Mouse (Mus musculus) intestine, postnatal 0 days (tissue): ENCODE results near the gene Gkn2. TPM values are rescaled to one million over a fixed set of nuclear protein-coding genes. Genes with fewer than 3 reads are reported as not detected.

Experiments
- ATAC-seq: fragments of 200-750 bp; cut with Nextera tagmentation; 2 replicates; pipeline ENCODE4 v1.8.0; 2017; ENCODE audit warnings: mild to moderate bottlenecking, moderate TSS enrichment, moderate library complexity
- H3K27ac ChIP-seq: fragments of 300-500 bp; sonication (generic); 2 replicates; pipeline ENCODE4 v1.5.1; 2014; ENCODE audit warnings: mild to moderate bottlenecking, low read depth, low read length, moderate library complexity
- H3K27me3 ChIP-seq: fragments of 300-500 bp; sonication (generic); replicated peaks from 2 replicates; pipeline ENCODE4 v1.6.1; 2014; ENCODE audit warnings: low read length, mixed read lengths; ENCODE audit not compliant: control insufficient read depth, insufficient read depth
- H3K36me3 ChIP-seq: fragments of 300-500 bp; sonication (generic); 2 replicates; pipeline ENCODE4 v1.6.1; 2014; ENCODE audit warnings: mild to moderate bottlenecking, moderate library complexity; ENCODE audit not compliant: control insufficient read depth, insufficient read depth
- H3K4me1 ChIP-seq: fragments of 300-500 bp; sonication (generic); replicated peaks from 2 replicates; pipeline ENCODE4 v1.6.1; 2014; ENCODE audit warnings: antibody characterized with exemption, low read length, mixed read lengths; ENCODE audit not compliant: control insufficient read depth, insufficient read depth
- H3K4me2 ChIP-seq: fragments of 300-500 bp; sonication (generic); replicated peaks from 2 replicates; pipeline ENCODE4 v1.6.1; 2014; ENCODE audit warnings: low read depth, mild to moderate bottlenecking, moderate library complexity
- H3K4me3 ChIP-seq: fragments of 300-500 bp; sonication (generic); 2 replicates; pipeline ENCODE4 v1.5.1; 2014; ENCODE audit warnings: low read depth, low read length
- H3K9ac ChIP-seq: fragments of 300-500 bp; sonication (generic); 2 replicates; pipeline ENCODE4 v1.6.1; 2014; ENCODE audit warnings: mild to moderate bottlenecking, low read depth, low read length
- H3K9me3 ChIP-seq: fragments of 300-500 bp; sonication (generic); 2 replicates; pipeline ENCODE4 v1.6.1; 2016; ENCODE audit warnings: mixed run types; ENCODE audit not compliant: control insufficient read depth
- CTCF ChIP-seq: sonication (generic); IDR thresholded peaks from 2 replicates; pipeline ENCODE4 v1.5.1; 2016; ENCODE audit warnings: low read depth, mild to moderate bottlenecking, control low read depth, antibody characterized with exemption, moderate library complexity
- WGBS: fragments of 180-500 bp; shearing (Covaris S2); extraction: QIAGEN DNeasy Blood & Tissue Kit; methylation state at CpG from one replicate; pipeline ENCODE4 v1.1.7; 2014; 5-methylcytosine and 5-hydroxymethylcytosine counted together
- polyA plus RNA-seq: library from polyadenylated mRNA; unstranded; fragments of >200 nt; fragmentation: Nextera tagmentation; extraction: Ambion mirVana; gene quantifications from 2 replicates; pipeline ENCODE4 v1.2.1, GENCODE M21; 2015

Gene Gkn2
- polyA plus RNA-seq, 1 experiment from 2014 or later = 7.5 TPM

GRCm38 (mm10) chr6:87335091-87335934 is 37.8 kb upstream of the Gkn2 start, which contains the start of gene Antxr1:
Gene Antxr1, minus strand, starts transcription at chr6:87335821.
- peak within 1 kb of the TSS; percentile 67 for H3K4me3 ChIP-seq
- no peaks in the 10 kb centered on the region for H3K4me1 ChIP-seq
- H3K9me3 ChIP-seq = no peaks in the 10 kb centered on the region
- H3K27me3 ChIP-seq = peaks cover 18% of the 10 kb centered on the region
- peak within 1 kb of the TSS; percentile 79 for H3K4me2 ChIP-seq
- H3K27ac ChIP-seq = peak within 1 kb of the TSS; percentile 81
- WGBS = 1% methylated on average over 54 of the region's 54 CpGs
- peak within 1 kb of the TSS; percentile 62 for H3K9ac ChIP-seq
- no peaks in the 10 kb centered on the region for H3K36me3 ChIP-seq
- TF ChIP-seq CTCF = peak; percentile 56
- ATAC-seq = peak; percentile 43; the same call in 1 of the 2 replicates

DNA sequence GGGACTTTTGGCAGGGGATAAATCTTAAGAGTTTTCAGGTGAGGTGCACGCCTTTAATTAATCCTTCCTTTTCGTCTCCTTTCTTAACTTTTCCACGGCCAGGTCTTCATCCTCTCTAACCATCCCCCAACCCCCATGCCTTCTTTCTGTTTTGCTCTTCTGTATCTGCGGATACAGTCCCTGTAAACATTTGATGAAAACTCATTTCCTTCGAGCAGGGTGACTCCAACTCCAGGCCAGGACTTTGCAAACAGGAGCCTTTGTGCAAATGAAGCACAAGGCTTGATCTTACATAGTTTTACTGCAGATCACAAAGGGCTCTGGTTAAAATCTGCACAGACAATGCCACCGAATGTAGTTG is 37.2 kb upstream of the Gkn2 start:
- H3K4me3 ChIP-seq = no peak overlapping the region; the same call in 1 of the 2 replicates
- peak overlapping the region; percentile 79 for H3K4me2 ChIP-seq
- no peaks in the 10 kb centered on the region for H3K36me3 ChIP-seq
- no peak for ATAC-seq
- no peak overlapping the region for H3K9ac ChIP-seq
- no peak for TF ChIP-seq CTCF
- no peak overlapping the region for H3K27ac ChIP-seq
- H3K27me3 ChIP-seq = peaks cover 18% of the 10 kb centered on the region
- no peaks in the 10 kb centered on the region for H3K4me1 ChIP-seq
- H3K9me3 ChIP-seq = no peaks in the 10 kb centered on the region
- WGBS = 27% methylated on average over 6 of the region's 6 CpGs

- no peaks in the 10 kb centered on the region for H3K36me3 ChIP-seq
- WGBS = 60% methylated on average over 8 of the region's 8 CpGs
- H3K4me1 ChIP-seq = peaks cover 9% of the 10 kb centered on the region; the same call in 1 of the 2 replicates
- no peak for TF ChIP-seq CTCF
- no peak within 1 kb of the TSS for H3K9ac ChIP-seq
- H3K27me3 ChIP-seq = no peaks in the 10 kb centered on the region
- H3K4me2 ChIP-seq = no peak within 1 kb of the TSS
- no peak within 1 kb of the TSS for H3K27ac ChIP-seq
- H3K4me3 ChIP-seq = no peak within 1 kb of the TSS
- ATAC-seq = peak; percentile 38
- H3K9me3 ChIP-seq = no peaks in the 10 kb centered on the region
Observed at GRCm38 (mm10) chr6:87350829-87351228, 22.3 kb upstream of the Gkn2 start, which contains the start of gene Gkn1. Gene Gkn1, minus strand, starts transcription at chr6:87350942.

DNA sequence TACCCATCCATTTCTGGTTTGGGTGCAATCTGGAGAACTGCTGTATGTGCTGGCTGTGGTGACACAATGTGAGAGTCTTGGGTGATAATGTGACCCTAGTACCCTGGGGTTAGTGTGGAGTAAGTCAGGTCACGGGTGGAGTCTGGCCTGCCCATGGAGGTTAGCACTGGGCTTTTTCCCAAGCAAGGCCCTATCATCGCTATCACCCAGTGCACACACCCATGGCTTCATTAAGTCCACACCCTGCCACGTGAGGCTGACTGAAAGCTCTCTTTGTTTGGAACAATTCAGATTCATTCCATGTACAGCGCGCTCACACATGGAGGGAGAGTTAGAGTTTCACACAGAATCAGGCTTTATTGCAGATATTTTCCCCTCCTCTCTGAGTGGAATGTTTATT is 18.7 kb upstream of the Gkn2 start:
- H3K9me3 ChIP-seq = no peaks in the 10 kb centered on the region

DNA sequence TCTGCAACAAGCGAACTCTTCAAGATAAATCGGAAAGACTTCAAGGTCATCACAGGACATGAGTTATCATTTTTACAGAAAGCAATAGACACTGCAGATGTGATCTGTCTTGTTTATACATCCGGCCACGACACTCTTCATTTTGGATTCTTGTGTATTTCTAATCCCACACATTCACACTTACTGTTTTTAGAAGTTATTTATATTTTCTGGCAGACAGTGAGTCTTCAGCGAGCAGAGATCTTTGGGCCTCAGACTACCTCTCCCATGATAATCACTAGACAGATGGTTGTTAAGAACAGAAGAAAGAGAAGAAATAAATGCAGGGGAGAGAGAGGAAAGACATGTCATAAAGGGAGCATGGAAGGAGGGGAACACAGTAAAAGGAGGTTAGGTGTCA is 3.9 kb upstream of the Gkn2 start:
- H3K9ac ChIP-seq = no peak overlapping the region
- H3K4me1 ChIP-seq = no peaks in the 10 kb centered on the region
- H3K9me3 ChIP-seq = no peaks in the 10 kb centered on the region
- 67% methylated on average over 5 of the region's 5 CpGs for WGBS
- no peak overlapping the region for H3K4me3 ChIP-seq
- H3K36me3 ChIP-seq = no peaks in the 10 kb centered on the region
- H3K27ac ChIP-seq = no peak overlapping the region
- no peak overlapping the region for H3K4me2 ChIP-seq
- TF ChIP-seq CTCF = no peak
- H3K27me3 ChIP-seq = no peaks in the 10 kb centered on the region
- no peak for ATAC-seq

More for the DNA sequence above, 18.7 kb upstream of the Gkn2 start:
- 35% methylated on average over 5 of the region's 5 CpGs for WGBS
- no peaks in the 10 kb centered on the region for H3K27me3 ChIP-seq
- no peak overlapping the region for H3K4me3 ChIP-seq
- H3K9ac ChIP-seq = no peak overlapping the region
- no peak for TF ChIP-seq CTCF
- H3K4me1 ChIP-seq = peaks cover 9% of the 10 kb centered on the region; the same call in 1 of the 2 replicates
- no peaks in the 10 kb centered on the region for H3K36me3 ChIP-seq
- no peak overlapping the region for H3K4me2 ChIP-seq
- no peak overlapping the region for H3K27ac ChIP-seq
- ATAC-seq = peak; percentile 77

- H3K4me2 ChIP-seq = peak overlapping the region; percentile 56
- WGBS = 13% methylated on average over 24 of the region's 24 CpGs
- no peaks in the 10 kb centered on the region for H3K9me3 ChIP-seq
- H3K27ac ChIP-seq = no peak overlapping the region
- peak; percentile 69 for TF ChIP-seq CTCF
- no peaks in the 10 kb centered on the region for H3K36me3 ChIP-seq
- peaks cover 10% of the 10 kb centered on the region; the same call in 1 of the 2 replicates for H3K27me3 ChIP-seq
- no peaks in the 10 kb centered on the region; the same call in 1 of the 2 replicates for H3K4me1 ChIP-seq
- peak overlapping the region; percentile 17; the same call in 1 of the 2 replicates for H3K4me3 ChIP-seq
- peak overlapping the region; percentile 40; the same call in 1 of the 2 replicates for H3K9ac ChIP-seq
- ATAC-seq = no peak
Observed at GRCm38 (mm10) chr6:87383926-87384691, 11.0 kb downstream of the Gkn2 start.
